Mouse (Mus musculus): ENCODE results near the gene Rasal2. TPM values are rescaled to one million over a fixed set of nuclear protein-coding genes. Genes with fewer than 3 reads are reported as not detected.

Gene Rasal2
- 13.2 and 13.7 TPM in 2 replicates for polyA plus RNA-seq (2012; rRNA removed)

DNA sequence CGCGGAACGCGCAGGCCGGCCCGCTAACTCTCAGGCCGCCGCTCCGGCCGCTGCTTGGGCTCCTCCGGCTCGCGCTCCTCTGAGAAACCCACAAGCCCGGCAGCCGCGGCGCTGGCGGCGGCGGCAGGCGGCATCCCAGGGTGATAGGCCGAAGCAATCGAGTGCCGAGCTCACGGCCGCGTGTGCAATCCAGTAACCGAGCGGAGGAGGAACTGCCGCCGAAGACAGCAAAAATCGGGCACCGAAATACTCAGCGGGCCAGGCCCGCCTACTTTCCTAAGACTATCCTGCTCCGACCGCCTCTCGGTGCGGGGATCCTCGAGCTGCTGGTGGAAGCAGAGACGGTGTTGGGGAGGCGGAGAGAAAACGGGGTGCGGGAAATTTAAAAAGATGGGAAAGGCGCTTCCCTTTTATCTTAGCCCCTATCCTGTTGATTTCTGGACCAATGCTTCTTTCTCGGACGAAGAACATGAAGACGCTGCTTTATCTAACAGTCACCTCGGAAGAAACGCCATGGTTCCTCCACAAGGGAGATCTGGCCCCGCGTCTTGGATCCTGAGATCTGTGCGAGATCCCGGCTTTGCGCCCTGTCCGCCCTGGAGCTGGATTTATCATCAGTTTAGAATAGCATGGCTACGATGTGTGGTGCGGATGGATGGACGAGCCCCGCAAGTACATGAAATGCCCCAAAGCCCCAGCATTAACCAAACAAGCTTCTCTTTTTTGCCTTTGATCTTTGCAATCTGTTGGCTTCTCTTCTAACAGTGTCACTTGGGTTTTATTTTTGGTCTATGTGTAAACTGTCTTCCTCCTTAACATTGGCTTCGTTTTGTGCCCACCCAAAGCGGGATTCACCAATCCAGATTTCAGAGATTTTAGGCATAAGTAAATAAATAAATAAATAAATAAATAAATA is at the start of gene Rasal2:
Gene Rasal2 (minus strand): TSS at position 142 of the 916 bp plus-strand sequence.
- no peak for TF ChIP-seq CTCF (IDR thresholded peaks at IDR 0.05; ENCODE audit: control insufficient read depth, insufficient read depth, insufficient replicate concordance, low read depth, low read length)
- peak; percentile 65 for TF ChIP-seq POLR2A (IDR thresholded peaks at IDR 0.05; ENCODE audit: control insufficient read depth, low read depth, low read length)
- peaks cover 3% of the 10 kb centered on the region; the same call in 1 of the 2 replicates for H3K4me1 ChIP-seq (ENCODE audit: control insufficient read depth, insufficient read depth, low read length)
- H3K27ac ChIP-seq (ENCODE audit: control insufficient read depth, insufficient read depth, low read depth, low read length), result peak within 1 kb of the TSS; percentile 89
- no peaks in the 10 kb centered on the region for H3K36me3 ChIP-seq (ENCODE audit: control insufficient read depth, insufficient read depth, low read length)
- H3K4me3 ChIP-seq (ENCODE audit: control insufficient read depth, low read depth, low read length), result peak within 1 kb of the TSS; percentile 96
- no peaks in the 10 kb centered on the region for H3K27me3 ChIP-seq (ENCODE audit: control insufficient read depth, insufficient read depth, low read length)

DNA sequence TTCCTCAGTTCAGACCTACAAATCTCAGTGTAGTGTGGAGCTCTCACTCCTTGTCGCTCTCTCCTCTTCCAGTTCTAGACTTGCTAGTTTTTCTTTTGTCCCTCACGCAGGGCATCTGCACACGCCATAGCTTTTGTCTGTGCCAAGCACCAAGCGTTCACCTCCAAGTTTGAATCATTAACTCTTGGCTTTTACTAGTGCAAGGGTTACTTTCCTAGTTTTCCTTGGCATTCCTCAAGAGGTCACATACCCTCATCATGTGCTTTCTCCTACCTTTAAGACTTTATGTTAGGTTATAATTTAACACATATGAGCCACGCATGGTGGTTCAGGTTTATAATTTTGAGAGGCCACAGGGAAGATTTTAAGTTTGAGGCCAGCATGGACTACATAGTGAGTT is 48.9 kb upstream of the Rasal2 start:
- Histone ChIP-seq H3K27me3 (ENCODE audit: control insufficient read depth, insufficient read depth, low read length) (no peaks in the 10 kb centered on the region), H3K27ac (ENCODE audit: control insufficient read depth, insufficient read depth, low read depth, low read length) (no peak overlapping the region), H3K4me1 (ENCODE audit: control insufficient read depth, insufficient read depth, low read length) (peaks cover 3% of the 10 kb centered on the region), H3K36me3 (ENCODE audit: control insufficient read depth, insufficient read depth, low read length) (no peaks in the 10 kb centered on the region), H3K4me3 (ENCODE audit: control insufficient read depth, low read depth, low read length) (no peak overlapping the region)
- TF ChIP-seq POLR2A (IDR thresholded peaks at IDR 0.05; ENCODE audit: control insufficient read depth, low read depth, low read length), result no peak
- no peak for TF ChIP-seq CTCF (IDR thresholded peaks at IDR 0.05; ENCODE audit: control insufficient read depth, insufficient read depth, insufficient replicate concordance, low read depth, low read length)

- no peak overlapping the region for H3K27ac ChIP-seq (ENCODE audit: control insufficient read depth, insufficient read depth, low read depth, low read length)
Observed at GRCm38 (mm10) chr1:157459904-157460303, 47.5 kb upstream of the Rasal2 start.

DNA sequence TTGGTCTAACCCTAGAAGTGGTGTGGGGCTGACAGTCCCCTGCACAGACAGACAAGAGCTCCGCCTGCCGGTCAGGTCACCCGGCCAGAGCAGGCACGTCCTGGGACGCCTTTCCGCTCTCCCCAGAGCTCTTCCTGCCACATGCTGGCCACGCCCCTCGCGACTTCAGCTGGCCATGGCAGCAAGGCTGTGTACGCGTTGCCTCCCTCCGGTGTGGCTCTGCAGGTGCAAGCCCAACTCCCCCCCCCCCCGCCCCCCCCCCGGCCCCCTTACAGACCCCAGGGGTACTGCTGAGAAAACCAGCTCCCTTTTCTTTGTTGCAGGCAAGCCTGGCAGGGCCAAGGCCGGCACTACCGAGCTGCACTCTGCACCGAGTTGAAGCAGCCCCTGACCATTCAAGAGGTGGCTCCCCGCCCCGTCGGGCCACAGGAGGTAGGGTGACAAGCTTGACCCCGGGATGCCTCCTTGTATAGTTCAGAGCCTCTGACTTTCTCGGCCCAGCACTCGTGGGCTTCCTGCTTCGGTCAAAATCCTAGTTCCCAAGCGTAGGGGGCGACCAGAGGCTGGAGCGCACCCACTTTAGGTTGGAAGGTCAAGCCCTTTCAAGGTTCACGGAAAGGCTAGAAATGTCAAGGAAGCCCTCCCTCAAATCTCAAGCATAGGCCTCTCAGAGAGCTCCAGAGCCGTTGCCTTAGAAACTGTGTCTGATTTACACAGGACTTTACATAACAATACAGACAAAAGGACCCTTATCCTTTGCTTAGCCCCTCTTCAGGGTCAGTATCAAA is 46.2 kb upstream of the Rasal2 start, which contains the start of gene Cryzl2:
Gene Cryzl2 (plus strand): TSS at position 157 of the 788 bp plus-strand sequence.
- H3K27me3 ChIP-seq (ENCODE audit: control insufficient read depth, insufficient read depth, low read length), result no peaks in the 10 kb centered on the region
- peak; percentile 20; the same call in 1 of the 2 replicates for TF ChIP-seq POLR2A (IDR thresholded peaks at IDR 0.05; ENCODE audit: control insufficient read depth, low read depth, low read length)
- peak; percentile 66; the same call in 1 of the 2 replicates for TF ChIP-seq CTCF (IDR thresholded peaks at IDR 0.05; ENCODE audit: control insufficient read depth, insufficient read depth, insufficient replicate concordance, low read depth, low read length)
- no peak within 1 kb of the TSS for H3K27ac ChIP-seq (ENCODE audit: control insufficient read depth, insufficient read depth, low read depth, low read length)
- peaks cover 3% of the 10 kb centered on the region for H3K4me1 ChIP-seq (ENCODE audit: control insufficient read depth, insufficient read depth, low read length)
- peak within 1 kb of the TSS; percentile 57 for H3K4me3 ChIP-seq (ENCODE audit: control insufficient read depth, low read depth, low read length)
- H3K36me3 ChIP-seq (ENCODE audit: control insufficient read depth, insufficient read depth, low read length), result no peaks in the 10 kb centered on the region

More at GRCm38 (mm10) chr1:157459904-157460303, 47.5 kb upstream of the Rasal2 start:
- Histone ChIP-seq H3K4me3 (ENCODE audit: control insufficient read depth, low read depth, low read length) (no peak overlapping the region), H3K36me3 (ENCODE audit: control insufficient read depth, insufficient read depth, low read length) (no peaks in the 10 kb centered on the region), H3K4me1 (ENCODE audit: control insufficient read depth, insufficient read depth, low read length) (peaks cover 3% of the 10 kb centered on the region), H3K27me3 (ENCODE audit: control insufficient read depth, insufficient read depth, low read length) (no peaks in the 10 kb centered on the region)
- no peak for TF ChIP-seq POLR2A (IDR thresholded peaks at IDR 0.05; ENCODE audit: control insufficient read depth, low read depth, low read length)
- no peak for TF ChIP-seq CTCF (IDR thresholded peaks at IDR 0.05; ENCODE audit: control insufficient read depth, insufficient read depth, insufficient replicate concordance, low read depth, low read length)

- peaks cover 3% of the 10 kb centered on the region for H3K4me1 ChIP-seq (ENCODE audit: control insufficient read depth, insufficient read depth, low read length)
- H3K27me3 ChIP-seq (ENCODE audit: control insufficient read depth, insufficient read depth, low read length), result no peaks in the 10 kb centered on the region
- H3K4me3 ChIP-seq (ENCODE audit: control insufficient read depth, low read depth, low read length), result no peak overlapping the region
- H3K27ac ChIP-seq (ENCODE audit: control insufficient read depth, insufficient read depth, low read depth, low read length), result no peak overlapping the region
- H3K36me3 ChIP-seq (ENCODE audit: control insufficient read depth, insufficient read depth, low read length), result no peaks in the 10 kb centered on the region
- TF ChIP-seq CTCF (IDR thresholded peaks at IDR 0.05; ENCODE audit: control insufficient read depth, insufficient read depth, insufficient replicate concordance, low read depth, low read length) (no peak), POLR2A (IDR thresholded peaks at IDR 0.05; ENCODE audit: control insufficient read depth, low read depth, low read length) (no peak)
Observed at GRCm38 (mm10) chr1:157457789-157458188, 45.4 kb upstream of the Rasal2 start.

DNA sequence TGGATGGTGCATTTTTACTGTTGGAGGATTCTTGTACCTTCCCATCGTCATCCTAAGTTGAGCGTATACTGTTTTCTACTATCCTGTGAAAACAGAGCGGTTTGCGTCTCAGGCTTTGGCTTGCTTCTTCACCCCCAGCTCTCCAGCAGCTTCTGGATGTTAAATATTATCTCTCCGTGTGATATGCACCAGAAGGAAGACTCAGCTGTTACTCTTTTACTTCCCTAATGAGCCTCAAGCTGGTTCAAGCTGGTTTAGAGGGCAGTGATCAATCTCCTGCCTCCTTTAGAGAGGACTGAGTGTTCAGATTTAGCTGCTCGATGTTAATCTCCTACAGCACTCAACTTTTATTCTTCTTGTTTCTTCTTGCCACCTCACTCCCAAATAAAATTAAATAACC is 42.5 kb upstream of the Rasal2 start:
- Histone ChIP-seq H3K27me3 (ENCODE audit: control insufficient read depth, insufficient read depth, low read length) (0 out of 2 replicates have a peak, but pooled peaks cover 2% of the 10 kb centered on the region), H3K4me1 (ENCODE audit: control insufficient read depth, insufficient read depth, low read length) (peaks cover 8% of the 10 kb centered on the region), H3K27ac (ENCODE audit: control insufficient read depth, insufficient read depth, low read depth, low read length) (no peak overlapping the region), H3K4me3 (ENCODE audit: control insufficient read depth, low read depth, low read length) (no peak overlapping the region), H3K36me3 (ENCODE audit: control insufficient read depth, insufficient read depth, low read length) (no peaks in the 10 kb centered on the region)
- no peak for TF ChIP-seq POLR2A (IDR thresholded peaks at IDR 0.05; ENCODE audit: control insufficient read depth, low read depth, low read length)
- TF ChIP-seq CTCF (IDR thresholded peaks at IDR 0.05; ENCODE audit: control insufficient read depth, insufficient read depth, insufficient replicate concordance, low read depth, low read length), result no peak
